Mouse (Mus musculus): ENCODE data around the gene Hps6. TPM values are rescaled to one million over a fixed set of nuclear protein-coding genes. Genes with fewer than 3 reads are reported as not detected.
"Not testable (repeated sequence)": the region's sequence is repeated elsewhere in the genome, so short reads cannot be mapped to it uniquely, and the experiment has no call there.

Gene Hps6
- 1.9 and 4.1 TPM in 2 replicates for total RNA-seq (2014; fragmentation: Nextera tagmentation)
- total RNA-seq (2017): 7.6 and 8.0 TPM in 2 replicates
- 15.0 and 16.4 TPM in 2 replicates for polyA plus RNA-seq (2012)

GRCm38 (mm10) chr19:46003371-46004226, at the start of gene Hps6:
TSS of gene Hps6 (plus strand) at chr19:46003508.
- no peaks in the 10 kb centered on the region for H3K27me3 ChIP-seq (ENCODE audit: insufficient read depth, low read length)
- peak; percentile 80 for ATAC-seq (ENCODE audit: extremely low read depth, insufficient number of reproducible peaks, low FRiP score, poor library complexity, severe bottlenecking)
- no peaks in the 10 kb centered on the region for H3K9me3 ChIP-seq (replicated peaks)
- H3K36me3 ChIP-seq (replicated peaks): peaks cover 44% of the 10 kb centered on the region
- peaks cover 45% of the 10 kb centered on the region for H3K4me1 ChIP-seq (ENCODE audit: insufficient read depth, low read depth, low read length)
- TF ChIP-seq GATA1 (IDR thresholded peaks at IDR 0.05; ENCODE audit: borderline replicate concordance, low read length): no peak
- no peak for TF ChIP-seq TAL1 (conservative IDR thresholded peaks at IDR 0.05; ENCODE audit: low read depth, low read length)
- no peak for TF ChIP-seq CTCF (IDR thresholded peaks at IDR 0.05; ENCODE audit: low read depth, low read length)
- DNase-seq (ENCODE audit: low spot score): peak; percentile 94
- peak within 1 kb of the TSS; percentile 86 for H3K4me3 ChIP-seq (ENCODE audit: low read depth, low read length)

GRCm38 (mm10) chr19:45956736-45957135, 46.6 kb upstream of the Hps6 start:
- Histone ChIP-seq H3K4me3 (ENCODE audit: low read depth, low read length) (no peak overlapping the region), H3K9me3 (replicated peaks) (no peaks in the 10 kb centered on the region), H3K36me3 (replicated peaks) (peaks cover 32% of the 10 kb centered on the region), H3K27me3 (ENCODE audit: insufficient read depth, low read length) (no peaks in the 10 kb centered on the region), H3K4me1 (ENCODE audit: insufficient read depth, low read depth, low read length) (no peaks in the 10 kb centered on the region)
- TF ChIP-seq GATA2 (IDR thresholded peaks at IDR 0.05; ENCODE audit: borderline replicate concordance, low read depth, low read length) (no peak), TAL1 (conservative IDR thresholded peaks at IDR 0.05; ENCODE audit: low read depth, low read length) (no peak), CTCF (IDR thresholded peaks at IDR 0.05; ENCODE audit: low read depth, low read length) (no peak), POLR2AphosphoS5 (IDR thresholded peaks at IDR 0.05; ENCODE audit: insufficient replicate concordance, low read depth, low read length) (no peak), GATA1 (IDR thresholded peaks at IDR 0.05; ENCODE audit: borderline replicate concordance, low read length) (no peak)
- DNase-seq (ENCODE audit: low spot score) (no peak), ATAC-seq (ENCODE audit: extremely low read depth, insufficient number of reproducible peaks, low FRiP score, poor library complexity, severe bottlenecking) (no peak)

GRCm38 (mm10) chr19:45960770-45961169, 42.5 kb upstream of the Hps6 start:
- TF ChIP-seq GATA1 (IDR thresholded peaks at IDR 0.05; ENCODE audit: borderline replicate concordance, low read length) (no peak), TAL1 (conservative IDR thresholded peaks at IDR 0.05; ENCODE audit: low read depth, low read length) (no peak), POLR2AphosphoS5 (IDR thresholded peaks at IDR 0.05; ENCODE audit: insufficient replicate concordance, low read depth, low read length) (no peak), GATA2 (IDR thresholded peaks at IDR 0.05; ENCODE audit: borderline replicate concordance, low read depth, low read length) (no peak), CTCF (IDR thresholded peaks at IDR 0.05; ENCODE audit: low read depth, low read length) (no peak)
- DNase-seq (ENCODE audit: low spot score) (no peak), ATAC-seq (ENCODE audit: extremely low read depth, insufficient number of reproducible peaks, low FRiP score, poor library complexity, severe bottlenecking) (no peak)
- peaks cover 44% of the 10 kb centered on the region for H3K36me3 ChIP-seq (replicated peaks)
- no peak overlapping the region for H3K4me3 ChIP-seq (ENCODE audit: low read depth, low read length)
- H3K9me3 ChIP-seq (replicated peaks): no peaks in the 10 kb centered on the region
- H3K4me1 ChIP-seq (ENCODE audit: insufficient read depth, low read depth, low read length): no peaks in the 10 kb centered on the region
- H3K27me3 ChIP-seq (ENCODE audit: insufficient read depth, low read length): no peaks in the 10 kb centered on the region

- ATAC-seq (ENCODE audit: extremely low read depth, insufficient number of reproducible peaks, low FRiP score, poor library complexity, severe bottlenecking): no peak
- Histone ChIP-seq H3K27me3 (ENCODE audit: insufficient read depth, low read length) (no peaks in the 10 kb centered on the region), H3K4me1 (ENCODE audit: insufficient read depth, low read depth, low read length) (no peaks in the 10 kb centered on the region), H3K36me3 (replicated peaks) (peaks cover 14% of the 10 kb centered on the region), H3K4me3 (ENCODE audit: low read depth, low read length) (no peak overlapping the region), H3K9me3 (replicated peaks) (no peaks in the 10 kb centered on the region)
- TF ChIP-seq CTCF (IDR thresholded peaks at IDR 0.05; ENCODE audit: low read depth, low read length): no peak
- TF ChIP-seq GATA2 (IDR thresholded peaks at IDR 0.05; ENCODE audit: borderline replicate concordance, low read depth, low read length): no peak
- no peak for TF ChIP-seq GATA1 (IDR thresholded peaks at IDR 0.05; ENCODE audit: borderline replicate concordance, low read length)
- TF ChIP-seq TAL1 (conservative IDR thresholded peaks at IDR 0.05; ENCODE audit: low read depth, low read length): no peak
- no peak for TF ChIP-seq POLR2AphosphoS5 (IDR thresholded peaks at IDR 0.05; ENCODE audit: insufficient replicate concordance, low read depth, low read length)
- no peak for DNase-seq (ENCODE audit: low spot score)
These were observed 18.9 kb upstream of the Hps6 start for GRCm38 (mm10) chr19:45984379-45984778.

GRCm38 (mm10) chr19:45988238-45988637, 15.1 kb upstream of the Hps6 start:
- no peaks in the 10 kb centered on the region for H3K4me1 ChIP-seq (ENCODE audit: insufficient read depth, low read depth, low read length)
- TF ChIP-seq GATA2 (IDR thresholded peaks at IDR 0.05; ENCODE audit: borderline replicate concordance, low read depth, low read length) (no peak), POLR2AphosphoS5 (IDR thresholded peaks at IDR 0.05; ENCODE audit: insufficient replicate concordance, low read depth, low read length) (no peak), GATA1 (IDR thresholded peaks at IDR 0.05; ENCODE audit: borderline replicate concordance, low read length) (no peak), TAL1 (conservative IDR thresholded peaks at IDR 0.05; ENCODE audit: low read depth, low read length) (no peak), CTCF (IDR thresholded peaks at IDR 0.05; ENCODE audit: low read depth, low read length) (no peak)
- no peaks in the 10 kb centered on the region for H3K9me3 ChIP-seq (replicated peaks)
- ATAC-seq (ENCODE audit: extremely low read depth, insufficient number of reproducible peaks, low FRiP score, poor library complexity, severe bottlenecking): no peak
- no peaks in the 10 kb centered on the region for H3K27me3 ChIP-seq (ENCODE audit: insufficient read depth, low read length)
- no peak for DNase-seq (ENCODE audit: low spot score)
- no peak overlapping the region for H3K4me3 ChIP-seq (ENCODE audit: low read depth, low read length)
- H3K36me3 ChIP-seq (replicated peaks): peaks cover 21% of the 10 kb centered on the region

GRCm38 (mm10) chr19:45991171-45991570, 12.1 kb upstream of the Hps6 start:
- ATAC-seq (ENCODE audit: extremely low read depth, insufficient number of reproducible peaks, low FRiP score, poor library complexity, severe bottlenecking) (no peak), DNase-seq (ENCODE audit: low spot score) (no peak)
- no peaks in the 10 kb centered on the region for H3K27me3 ChIP-seq (ENCODE audit: insufficient read depth, low read length)
- peaks cover 4% of the 10 kb centered on the region; the same call in 1 of the 2 replicates for H3K9me3 ChIP-seq (replicated peaks)
- TF ChIP-seq CTCF (IDR thresholded peaks at IDR 0.05; ENCODE audit: low read depth, low read length) (no peak), POLR2AphosphoS5 (IDR thresholded peaks at IDR 0.05; ENCODE audit: insufficient replicate concordance, low read depth, low read length) (no peak), GATA2 (IDR thresholded peaks at IDR 0.05; ENCODE audit: borderline replicate concordance, low read depth, low read length) (no peak), GATA1 (IDR thresholded peaks at IDR 0.05; ENCODE audit: borderline replicate concordance, low read length) (no peak), TAL1 (conservative IDR thresholded peaks at IDR 0.05; ENCODE audit: low read depth, low read length) (no peak)
- H3K4me3 ChIP-seq (ENCODE audit: low read depth, low read length): no peak overlapping the region
- H3K36me3 ChIP-seq (replicated peaks): peaks cover 28% of the 10 kb centered on the region
- no peaks in the 10 kb centered on the region for H3K4me1 ChIP-seq (ENCODE audit: insufficient read depth, low read depth, low read length)

- not testable (repeated sequence) for H3K9me3 ChIP-seq (replicated peaks); H3K4me3 ChIP-seq (ENCODE audit: low read depth, low read length); DNase-seq (ENCODE audit: low spot score); H3K27me3 ChIP-seq (ENCODE audit: insufficient read depth, low read length); ATAC-seq (ENCODE audit: extremely low read depth, insufficient number of reproducible peaks, low FRiP score, poor library complexity, severe bottlenecking)
- peaks cover 12% of the 10 kb centered on the region for H3K4me1 ChIP-seq (ENCODE audit: insufficient read depth, low read depth, low read length)
- H3K36me3 ChIP-seq (replicated peaks): peaks cover 20% of the 10 kb centered on the region
These were observed 9.9 kb upstream of the Hps6 start for GRCm38 (mm10) chr19:45993441-45993840.

Data from G1E (cell line).